Mouse (Mus musculus) limb, embryonic 13.5 days (tissue): ENCODE results near the gene Trp53bp2. TPM values are rescaled to one million over a fixed set of nuclear protein-coding genes. Genes with fewer than 3 reads are reported as not detected.

Experiments used
- ATAC-seq: fragments of 200-750 bp; cut with Nextera tagmentation; 2 replicates; pipeline ENCODE4 v1.8.0; 2017; ENCODE audit warnings: low read depth, moderate number of reproducible peaks, moderate TSS enrichment; ENCODE audit not compliant: low FRiP score
- H3K27ac ChIP-seq: fragments of 300-500 bp; sonication (generic); 2 replicates; pipeline ENCODE4 v1.5.1; 2015; ENCODE audit warnings: inconsistent platforms, mild to moderate bottlenecking, moderate library complexity
- H3K27me3 ChIP-seq: fragments of 300-500 bp; sonication (generic); 2 replicates; pipeline ENCODE4 v1.6.1; 2015; ENCODE audit warnings: mild to moderate bottlenecking, inconsistent platforms
- H3K36me3 ChIP-seq: fragments of 300-500 bp; sonication (generic); 2 replicates; pipeline ENCODE4 v1.6.1; 2015; ENCODE audit warnings: inconsistent platforms, mild to moderate bottlenecking, moderate library complexity
- H3K4me1 ChIP-seq: fragments of 300-500 bp; sonication (generic); 2 replicates; pipeline ENCODE4 v1.6.1; 2015; ENCODE audit warnings: inconsistent platforms
- H3K4me2 ChIP-seq: fragments of 300-500 bp; sonication (generic); replicated peaks from 2 replicates; pipeline ENCODE4 v1.6.1; 2015; ENCODE audit warnings: inconsistent platforms, mild to moderate bottlenecking, moderate library complexity
- H3K4me3 ChIP-seq: fragments of 300-500 bp; sonication (generic); 2 replicates; pipeline ENCODE4 v1.5.1; 2015; ENCODE audit warnings: moderate library complexity, mild to moderate bottlenecking, inconsistent platforms
- H3K9ac ChIP-seq: fragments of 300-500 bp; sonication (generic); 2 replicates; pipeline ENCODE4 v1.6.1; 2015; ENCODE audit warnings: mild to moderate bottlenecking, inconsistent platforms
- H3K9me3 ChIP-seq: fragments of 300-500 bp; sonication (generic); 2 replicates; pipeline ENCODE4 v1.6.1; 2016; ENCODE audit warnings: inconsistent platforms
- WGBS: fragments of 180-500 bp; shearing (Covaris S2); methylation state at CpG from one replicate; pipeline ENCODE4 v1.1.7; 2015; 5-methylcytosine and 5-hydroxymethylcytosine counted together
- polyA plus RNA-seq: library from polyadenylated mRNA; unstranded; fragments of >200 nt; fragmentation: Nextera tagmentation; extraction: Ambion mirVana; gene quantifications from 2 replicates; pipeline ENCODE4 v1.2.1, GENCODE M21; 2015

Gene Trp53bp2
- polyA plus RNA-seq, 1 experiment from 2014 or later: 25.1 TPM

- 92% methylated on average over 4 of the region's 4 CpGs for WGBS
- no peak for ATAC-seq
- Histone ChIP-seq H3K9me3 (no peaks in the 10 kb centered on the region), H3K4me1 (0 out of 2 replicates have a peak, but pooled peaks cover 5% of the 10 kb centered on the region), H3K36me3 (peaks cover 72% of the 10 kb centered on the region), H3K27me3 (no peaks in the 10 kb centered on the region), H3K27ac (no peak overlapping the region), H3K4me2 (no peak overlapping the region), H3K9ac (no peak overlapping the region), H3K4me3 (no peak overlapping the region)
Observed at GRCm38 (mm10) chr1:182465978-182466377, 57.0 kb downstream of the Trp53bp2 start.

DNA sequence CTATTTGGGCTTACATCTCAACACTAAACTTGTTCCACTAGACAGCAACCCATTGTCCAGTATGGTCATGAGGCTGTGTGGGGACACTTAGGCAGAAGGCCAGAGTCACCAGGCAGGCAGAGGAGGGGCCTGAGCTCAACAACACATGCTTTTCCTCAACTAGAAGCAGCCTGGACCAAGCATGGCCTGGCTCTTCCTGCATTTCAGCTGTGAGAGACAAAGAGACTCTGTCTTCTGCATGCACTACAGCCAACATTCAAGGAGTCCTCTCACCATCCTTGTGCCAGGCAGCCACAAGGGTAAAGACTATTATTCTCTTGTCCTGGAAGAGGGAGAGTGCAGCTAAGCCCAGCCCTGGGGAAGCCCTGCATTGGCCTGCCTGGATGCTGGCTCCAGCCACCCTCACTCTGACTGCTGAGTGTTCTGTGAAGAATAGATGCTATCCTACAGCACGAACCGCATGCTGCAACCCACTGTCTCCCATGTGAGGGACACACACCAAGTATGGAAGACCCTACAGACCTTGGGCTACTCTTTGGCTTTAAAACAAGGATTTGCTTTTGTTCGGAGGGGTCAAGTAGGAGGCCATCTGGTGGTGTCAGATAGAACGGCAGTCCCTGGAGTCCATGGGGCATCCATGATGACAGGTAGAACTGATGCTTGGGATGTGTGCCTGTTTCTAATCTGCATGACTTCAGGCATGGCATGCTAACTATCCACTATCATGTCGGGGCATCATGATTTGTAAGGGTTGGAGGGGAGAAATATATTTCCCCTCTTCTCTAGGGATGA lies 66.2 kb downstream of the Trp53bp2 start:
- 85% methylated on average over 5 of the region's 5 CpGs for WGBS
- Histone ChIP-seq H3K4me1 (no peaks in the 10 kb centered on the region), H3K27ac (no peak overlapping the region), H3K4me3 (no peak overlapping the region), H3K4me2 (no peak overlapping the region), H3K36me3 (peaks cover 100% of the 10 kb centered on the region), H3K9me3 (no peaks in the 10 kb centered on the region), H3K27me3 (no peaks in the 10 kb centered on the region), H3K9ac (no peak overlapping the region)
- ATAC-seq: no peak

GRCm38 (mm10) chr1:182478935-182479334 lies 70.0 kb downstream of the Trp53bp2 start:
- Histone ChIP-seq H3K36me3 (peaks cover 100% of the 10 kb centered on the region), H3K27me3 (no peaks in the 10 kb centered on the region), H3K4me1 (no peaks in the 10 kb centered on the region), H3K9ac (no peak overlapping the region), H3K4me2 (no peak overlapping the region), H3K27ac (no peak overlapping the region), H3K9me3 (no peaks in the 10 kb centered on the region), H3K4me3 (no peak overlapping the region)
- WGBS: 88% methylated on average over 4 of the region's 4 CpGs
- ATAC-seq: no peak

DNA sequence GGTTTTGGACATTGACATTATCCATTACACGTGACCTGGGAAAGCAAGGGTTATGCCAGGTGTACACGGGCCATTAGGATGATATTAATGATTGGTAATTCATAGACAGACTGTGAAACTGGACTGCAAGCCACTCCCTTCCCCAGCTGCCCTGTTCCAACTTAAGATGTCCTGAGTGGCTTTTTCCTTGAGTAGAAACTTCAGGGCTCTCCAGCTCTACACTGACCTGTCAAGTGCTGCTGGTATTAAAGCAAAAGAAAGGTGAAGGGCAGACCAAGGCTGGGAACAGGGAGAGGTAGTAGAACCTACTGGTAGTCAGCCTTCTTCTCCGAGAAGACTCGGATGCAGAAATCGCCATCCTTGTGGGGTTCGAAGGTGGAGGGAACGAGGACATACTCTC lies 72.2 kb downstream of the Trp53bp2 start:
- 95% methylated on average over 7 of the region's 7 CpGs for WGBS
- Histone ChIP-seq H3K9me3 (no peaks in the 10 kb centered on the region), H3K4me1 (no peaks in the 10 kb centered on the region), H3K9ac (no peak overlapping the region), H3K27ac (no peak overlapping the region), H3K36me3 (peaks cover 97% of the 10 kb centered on the region), H3K27me3 (no peaks in the 10 kb centered on the region), H3K4me3 (no peak overlapping the region), H3K4me2 (no peak overlapping the region)
- no peak for ATAC-seq

DNA sequence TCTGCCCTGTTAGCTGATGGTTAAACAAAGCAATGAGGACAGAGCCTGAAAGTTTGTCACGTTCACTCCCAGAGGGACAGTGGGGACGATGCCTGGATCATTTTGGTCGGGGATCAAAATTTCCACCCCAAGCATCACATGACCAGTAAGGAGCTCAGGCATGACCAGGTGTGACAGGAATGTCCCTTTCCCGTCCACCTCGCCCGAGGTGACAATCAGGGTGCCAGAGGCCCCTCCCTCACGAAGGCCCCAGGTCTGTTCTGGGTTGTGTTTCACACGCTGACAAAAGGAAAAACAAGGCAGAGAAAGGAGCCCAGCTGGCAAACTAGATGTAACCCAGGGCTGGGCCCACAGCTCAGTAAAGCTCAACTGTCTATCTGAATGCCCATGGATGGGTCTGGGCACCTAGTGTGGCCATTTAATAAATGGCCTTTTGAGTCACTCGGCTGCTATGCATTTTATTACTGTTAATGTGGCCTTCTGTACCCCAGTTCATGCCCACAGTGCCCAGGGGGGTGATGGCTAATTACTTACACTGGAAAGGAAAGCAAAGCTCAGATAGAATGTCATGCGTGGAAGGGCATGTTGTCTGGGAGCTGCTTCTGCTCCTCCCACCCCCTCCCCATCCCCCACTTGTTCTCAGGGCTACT lies 72.8 kb downstream of the Trp53bp2 start:
- Histone ChIP-seq H3K9me3 (no peaks in the 10 kb centered on the region), H3K36me3 (peaks cover 97% of the 10 kb centered on the region), H3K4me2 (no peak overlapping the region), H3K27me3 (no peaks in the 10 kb centered on the region), H3K4me1 (no peaks in the 10 kb centered on the region), H3K4me3 (no peak overlapping the region), H3K9ac (no peak overlapping the region), H3K27ac (no peak overlapping the region)
- ATAC-seq: no peak
- WGBS: 82% methylated on average over 10 of the region's 10 CpGs

GRCm38 (mm10) chr1:182482991-182483909 lies 74.3 kb downstream of the Trp53bp2 start:
- ATAC-seq: no peak

DNA sequence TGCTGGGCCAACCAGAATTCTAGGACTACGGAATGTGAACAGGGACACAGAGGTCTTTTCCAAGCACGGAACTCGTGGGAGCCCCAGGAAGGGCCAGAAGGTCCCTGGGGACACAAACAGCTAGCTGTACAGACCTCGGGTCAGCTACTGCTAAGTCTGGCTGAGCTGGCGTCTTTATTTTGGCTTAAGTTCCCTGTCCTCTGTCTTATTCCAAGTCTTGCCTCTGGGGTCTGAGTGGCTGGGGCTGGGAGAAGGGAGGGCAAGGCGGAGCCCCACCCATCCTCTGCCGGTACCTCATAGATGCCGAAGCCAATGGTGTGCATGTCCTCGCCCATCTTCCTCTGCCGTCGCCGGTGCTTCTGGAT lies 74.9 kb downstream of the Trp53bp2 start:
- no peaks in the 10 kb centered on the region for H3K4me1 ChIP-seq
- peaks cover 97% of the 10 kb centered on the region for H3K36me3 ChIP-seq
- H3K9ac ChIP-seq: no peak overlapping the region
- no peak for ATAC-seq
- H3K27ac ChIP-seq: no peak overlapping the region
- H3K27me3 ChIP-seq: no peaks in the 10 kb centered on the region
- no peaks in the 10 kb centered on the region for H3K9me3 ChIP-seq
- no peak overlapping the region for H3K4me3 ChIP-seq
- 91% methylated on average over 12 of the region's 12 CpGs for WGBS
- no peak overlapping the region for H3K4me2 ChIP-seq

More at GRCm38 (mm10) chr1:182482991-182483909, 74.3 kb downstream of the Trp53bp2 start:
- Histone ChIP-seq H3K36me3 (peaks cover 97% of the 10 kb centered on the region), H3K9me3 (no peaks in the 10 kb centered on the region), H3K4me2 (no peak overlapping the region), H3K4me1 (no peaks in the 10 kb centered on the region), H3K4me3 (no peak overlapping the region), H3K27me3 (no peaks in the 10 kb centered on the region), H3K9ac (no peak overlapping the region), H3K27ac (no peak overlapping the region)
- 90% methylated on average over 14 of the region's 14 CpGs for WGBS

DNA sequence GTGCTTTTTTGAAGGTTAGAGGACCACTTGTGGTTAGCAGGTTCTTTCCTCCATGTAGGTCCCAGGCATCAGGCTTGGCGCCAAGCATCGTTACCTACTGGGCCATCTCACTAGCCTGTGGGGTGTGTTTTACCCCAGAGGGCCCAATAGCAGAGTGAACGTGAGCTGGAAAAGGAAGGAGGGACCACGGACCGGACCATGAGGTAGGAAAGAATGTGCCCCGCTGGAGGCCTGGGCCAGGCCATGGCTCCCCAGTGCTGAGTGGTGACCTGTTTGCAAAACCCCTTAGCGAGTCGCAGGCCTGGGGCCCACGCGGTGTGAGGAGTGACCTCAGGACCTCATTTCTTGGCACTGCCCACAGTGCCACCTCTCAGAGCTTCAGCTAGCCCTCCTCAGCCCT lies 79.5 kb downstream of the Trp53bp2 start:
- WGBS: 91% methylated on average over 10 of the region's 10 CpGs
- peaks cover 4% of the 10 kb centered on the region for H3K4me1 ChIP-seq

GRCm38 (mm10) chr1:182489803-182490452 lies 81.0 kb downstream of the Trp53bp2 start:
- 11% methylated on average over 21 of the region's 21 CpGs for WGBS
- H3K4me3 ChIP-seq: peak overlapping the region; percentile 29
- peaks cover 72% of the 10 kb centered on the region for H3K36me3 ChIP-seq
- no peaks in the 10 kb centered on the region for H3K27me3 ChIP-seq
- H3K4me1 ChIP-seq: peaks cover 14% of the 10 kb centered on the region
- peak overlapping the region; percentile 48; the same call in 1 of the 2 replicates for H3K27ac ChIP-seq
- no peak overlapping the region; the same call in 1 of the 2 replicates for H3K9ac ChIP-seq
- H3K4me2 ChIP-seq: peak overlapping the region; percentile 59
- no peaks in the 10 kb centered on the region for H3K9me3 ChIP-seq
- peak; percentile 92 for ATAC-seq

More for the DNA sequence above, 79.5 kb downstream of the Trp53bp2 start:
- Histone ChIP-seq H3K9ac (no peak overlapping the region), H3K4me2 (no peak overlapping the region), H3K27ac (no peak overlapping the region), H3K4me3 (no peak overlapping the region), H3K9me3 (no peaks in the 10 kb centered on the region), H3K36me3 (peaks cover 83% of the 10 kb centered on the region), H3K27me3 (no peaks in the 10 kb centered on the region)
- ATAC-seq: no peak

GRCm38 (mm10) chr1:182490568-182490967 lies 81.6 kb downstream of the Trp53bp2 start:
- Histone ChIP-seq H3K36me3 (peaks cover 66% of the 10 kb centered on the region), H3K27me3 (no peaks in the 10 kb centered on the region), H3K4me2 (peak overlapping the region; percentile 59; the same call in 1 of the 2 replicates), H3K4me1 (peaks cover 17% of the 10 kb centered on the region), H3K9ac (no peak overlapping the region), H3K9me3 (no peaks in the 10 kb centered on the region), H3K27ac (no peak overlapping the region), H3K4me3 (no peak overlapping the region)
- WGBS: 74% methylated on average over 7 of the region's 7 CpGs
- no peak for ATAC-seq

GRCm38 (mm10) chr1:182491839-182492238 lies 82.9 kb downstream of the Trp53bp2 start:
- Histone ChIP-seq H3K9ac (no peak overlapping the region), H3K4me2 (no peak overlapping the region), H3K4me3 (no peak overlapping the region), H3K27ac (no peak overlapping the region), H3K36me3 (peaks cover 56% of the 10 kb centered on the region), H3K9me3 (no peaks in the 10 kb centered on the region), H3K27me3 (no peaks in the 10 kb centered on the region), H3K4me1 (peaks cover 26% of the 10 kb centered on the region)
- WGBS: 92% methylated on average over 6 of the region's 6 CpGs
- no peak for ATAC-seq
